Mouse (Mus musculus) stomach, embryonic 15.5 days (tissue): ENCODE measurements around the gene Dync1i1. TPM values are rescaled to one million over a fixed set of nuclear protein-coding genes. Genes with fewer than 3 reads are reported as not detected.
A peak's percentile ranks its signal among the peaks of the same experiment; 100 is the strongest.

Experiments
- ATAC-seq: fragments of 200-750 bp; cut with Nextera tagmentation; 2 replicates; pipeline ENCODE4 v1.8.0; 2017; ENCODE audit warnings: low read depth, moderate number of reproducible peaks, moderate TSS enrichment; ENCODE audit not compliant: insufficient read depth, low FRiP score
- H3K27ac ChIP-seq: fragments of 300-500 bp; sonication (generic); 2 replicates; pipeline ENCODE4 v1.5.1; 2015; ENCODE audit warnings: mild to moderate bottlenecking, inconsistent platforms
- H3K27me3 ChIP-seq: fragments of 300-500 bp; sonication (generic); replicated peaks from 2 replicates; pipeline ENCODE4 v1.6.1; 2015; ENCODE audit warnings: inconsistent platforms
- H3K36me3 ChIP-seq: fragments of 300-500 bp; sonication (generic); 2 replicates; pipeline ENCODE4 v1.6.1; 2015; ENCODE audit warnings: inconsistent platforms
- H3K4me1 ChIP-seq: fragments of 300-500 bp; sonication (generic); 2 replicates; pipeline ENCODE4 v1.6.1; 2015; ENCODE audit warnings: inconsistent platforms
- H3K4me2 ChIP-seq: fragments of 300-500 bp; sonication (generic); 2 replicates; pipeline ENCODE4 v1.6.1; 2015; ENCODE audit warnings: mild to moderate bottlenecking, inconsistent platforms
- H3K4me3 ChIP-seq: fragments of 300-500 bp; sonication (generic); replicated peaks from 2 replicates; pipeline ENCODE4 v1.5.1; 2015; ENCODE audit warnings: inconsistent platforms
- H3K9ac ChIP-seq: fragments of 300-500 bp; sonication (generic); 2 replicates; pipeline ENCODE4 v1.6.1; 2015; ENCODE audit warnings: inconsistent platforms
- H3K9me3 ChIP-seq: fragments of 300-500 bp; sonication (generic); 2 replicates; pipeline ENCODE4 v1.6.1; 2016; ENCODE audit warnings: inconsistent platforms
- WGBS: fragments of 180-500 bp; shearing (Covaris S2); methylation state at CpG from one replicate; pipeline ENCODE4 v1.1.7; 2015; 5-methylcytosine and 5-hydroxymethylcytosine counted together
- polyA plus RNA-seq: library from polyadenylated mRNA; unstranded; fragments of >200 nt; fragmentation: Nextera tagmentation; extraction: Ambion mirVana; gene quantifications from 2 replicates; pipeline ENCODE4 v1.2.1, GENCODE M21; 2015

Dync1i1 gene
- polyA plus RNA-seq, 1 experiment from 2014 or later, result 1.2 TPM

GRCm38 (mm10) chr6:5828409-5828974, 103.1 kb downstream of the Dync1i1 start:
- 59% methylated on average over 14 of the region's 14 CpGs for WGBS
- H3K4me2 ChIP-seq, result no peak overlapping the region
- no peaks in the 10 kb centered on the region for H3K27me3 ChIP-seq
- H3K9ac ChIP-seq, result no peak overlapping the region
- H3K27ac ChIP-seq, result no peak overlapping the region
- no peak overlapping the region for H3K4me3 ChIP-seq
- no peak for ATAC-seq
- H3K9me3 ChIP-seq, result no peaks in the 10 kb centered on the region
- H3K36me3 ChIP-seq, result no peaks in the 10 kb centered on the region
- H3K4me1 ChIP-seq, result no peaks in the 10 kb centered on the region

GRCm38 (mm10) chr6:5829148-5829547, 103.7 kb downstream of the Dync1i1 start:
- H3K27me3 ChIP-seq, result no peaks in the 10 kb centered on the region
- H3K27ac ChIP-seq, result no peak overlapping the region
- no peak overlapping the region for H3K4me3 ChIP-seq
- no peak overlapping the region for H3K9ac ChIP-seq
- H3K4me1 ChIP-seq, result no peaks in the 10 kb centered on the region
- no peaks in the 10 kb centered on the region for H3K36me3 ChIP-seq
- no peak for ATAC-seq
- no peaks in the 10 kb centered on the region for H3K9me3 ChIP-seq
- 44% methylated on average over 9 of the region's 9 CpGs for WGBS
- H3K4me2 ChIP-seq, result no peak overlapping the region

GRCm38 (mm10) chr6:5830717-5831116, 105.3 kb downstream of the Dync1i1 start:
- 63% methylated on average over 2 of the region's 2 CpGs for WGBS

GRCm38 (mm10) chr6:5831233-5831632, 105.8 kb downstream of the Dync1i1 start:
- Histone ChIP-seq H3K36me3 (no peaks in the 10 kb centered on the region), H3K9ac (no peak overlapping the region), H3K4me3 (no peak overlapping the region), H3K9me3 (no peaks in the 10 kb centered on the region), H3K4me1 (no peaks in the 10 kb centered on the region), H3K27ac (no peak overlapping the region), H3K27me3 (no peaks in the 10 kb centered on the region), H3K4me2 (no peak overlapping the region)
- ATAC-seq, result no peak
- WGBS, result 72% methylated on average over 3 of the region's 3 CpGs

More at GRCm38 (mm10) chr6:5830717-5831116, 105.3 kb downstream of the Dync1i1 start:
- no peak overlapping the region for H3K4me2 ChIP-seq
- H3K9ac ChIP-seq, result no peak overlapping the region
- H3K4me1 ChIP-seq, result no peaks in the 10 kb centered on the region
- H3K27me3 ChIP-seq, result no peaks in the 10 kb centered on the region
- H3K27ac ChIP-seq, result no peak overlapping the region
- no peaks in the 10 kb centered on the region for H3K36me3 ChIP-seq
- no peak for ATAC-seq
- H3K9me3 ChIP-seq, result no peaks in the 10 kb centered on the region
- no peak overlapping the region for H3K4me3 ChIP-seq

- Histone ChIP-seq H3K27me3 (no peaks in the 10 kb centered on the region), H3K27ac (no peak overlapping the region), H3K9me3 (no peaks in the 10 kb centered on the region), H3K36me3 (no peaks in the 10 kb centered on the region), H3K4me2 (no peak overlapping the region), H3K4me3 (no peak overlapping the region), H3K9ac (no peak overlapping the region), H3K4me1 (no peaks in the 10 kb centered on the region)
- WGBS, result 93% methylated on average over 2 of the region's 2 CpGs
- ATAC-seq, result no peak
Observed at GRCm38 (mm10) chr6:5832838-5833237, 107.4 kb downstream of the Dync1i1 start.

GRCm38 (mm10) chr6:5842466-5842865, 117.0 kb downstream of the Dync1i1 start:
- Histone ChIP-seq H3K9me3 (no peaks in the 10 kb centered on the region), H3K9ac (no peak overlapping the region), H3K4me2 (no peak overlapping the region), H3K27ac (no peak overlapping the region), H3K4me3 (no peak overlapping the region), H3K27me3 (no peaks in the 10 kb centered on the region), H3K36me3 (no peaks in the 10 kb centered on the region), H3K4me1 (no peaks in the 10 kb centered on the region)
- ATAC-seq, result no peak
- 87% methylated on average over 5 of the region's 5 CpGs for WGBS

GRCm38 (mm10) chr6:5846154-5846553, 120.7 kb downstream of the Dync1i1 start:
- Histone ChIP-seq H3K27ac (no peak overlapping the region), H3K27me3 (no peaks in the 10 kb centered on the region), H3K9me3 (no peaks in the 10 kb centered on the region), H3K9ac (no peak overlapping the region), H3K4me3 (no peak overlapping the region), H3K4me1 (no peaks in the 10 kb centered on the region), H3K4me2 (no peak overlapping the region), H3K36me3 (no peaks in the 10 kb centered on the region)
- ATAC-seq, result no peak
- WGBS, result 96% methylated on average over 5 of the region's 5 CpGs

GRCm38 (mm10) chr6:5854048-5854836, 128.8 kb downstream of the Dync1i1 start:
- no peaks in the 10 kb centered on the region for H3K9me3 ChIP-seq
- ATAC-seq, result no peak
- H3K4me1 ChIP-seq, result no peaks in the 10 kb centered on the region
- H3K36me3 ChIP-seq, result no peaks in the 10 kb centered on the region
- H3K4me3 ChIP-seq, result no peak overlapping the region
- H3K27ac ChIP-seq, result no peak overlapping the region
- 87% methylated on average over 12 of the region's 12 CpGs for WGBS
- peaks cover 2% of the 10 kb centered on the region; the same call in 1 of the 2 replicates for H3K27me3 ChIP-seq
- no peak overlapping the region for H3K4me2 ChIP-seq
- no peak overlapping the region for H3K9ac ChIP-seq

- no peak for ATAC-seq
- Histone ChIP-seq H3K4me2 (no peak overlapping the region), H3K9me3 (no peaks in the 10 kb centered on the region), H3K4me1 (no peaks in the 10 kb centered on the region), H3K27me3 (peaks cover 2% of the 10 kb centered on the region; the same call in 1 of the 2 replicates), H3K27ac (no peak overlapping the region), H3K9ac (no peak overlapping the region), H3K36me3 (no peaks in the 10 kb centered on the region), H3K4me3 (no peak overlapping the region)
- WGBS, result 44% methylated on average over 6 of the region's 6 CpGs
Observed at GRCm38 (mm10) chr6:5855526-5855925, 130.1 kb downstream of the Dync1i1 start.

GRCm38 (mm10) chr6:5858371-5858770, 132.9 kb downstream of the Dync1i1 start:
- no peaks in the 10 kb centered on the region for H3K4me1 ChIP-seq
- H3K27ac ChIP-seq, result no peak overlapping the region
- WGBS, result 12% methylated on average over 12 of the region's 12 CpGs
- H3K27me3 ChIP-seq, result peaks cover 2% of the 10 kb centered on the region; the same call in 1 of the 2 replicates
- H3K9ac ChIP-seq, result no peak overlapping the region
- H3K4me2 ChIP-seq, result peak overlapping the region; percentile 37
- H3K9me3 ChIP-seq, result no peaks in the 10 kb centered on the region
- ATAC-seq, result no peak
- no peak overlapping the region for H3K4me3 ChIP-seq
- no peaks in the 10 kb centered on the region for H3K36me3 ChIP-seq

GRCm38 (mm10) chr6:5858901-5859598, 133.6 kb downstream of the Dync1i1 start:
- Histone ChIP-seq H3K27ac (no peak overlapping the region), H3K4me1 (no peaks in the 10 kb centered on the region), H3K4me2 (peak overlapping the region; percentile 37), H3K36me3 (no peaks in the 10 kb centered on the region), H3K27me3 (peaks cover 2% of the 10 kb centered on the region; the same call in 1 of the 2 replicates), H3K9ac (no peak overlapping the region), H3K9me3 (no peaks in the 10 kb centered on the region), H3K4me3 (no peak overlapping the region)
- WGBS, result 46% methylated on average over 20 of the region's 20 CpGs
- ATAC-seq, result no peak

GRCm38 (mm10) chr6:5859630-5860029, 134.2 kb downstream of the Dync1i1 start:
- peak overlapping the region; percentile 37; the same call in 1 of the 2 replicates for H3K4me2 ChIP-seq
- no peak overlapping the region for H3K4me3 ChIP-seq
- H3K27me3 ChIP-seq, result peaks cover 2% of the 10 kb centered on the region; the same call in 1 of the 2 replicates
- no peaks in the 10 kb centered on the region for H3K36me3 ChIP-seq
- H3K27ac ChIP-seq, result no peak overlapping the region
- ATAC-seq, result no peak
- WGBS, result 13% methylated on average over 8 of the region's 8 CpGs
- no peaks in the 10 kb centered on the region for H3K4me1 ChIP-seq
- H3K9me3 ChIP-seq, result no peaks in the 10 kb centered on the region
- H3K9ac ChIP-seq, result no peak overlapping the region
